Mouse (Mus musculus) MEL (cell line): ENCODE results near the gene D10Wsu102e.
"Not testable (repeated sequence)": the region's sequence is repeated elsewhere in the genome, so short reads cannot be mapped to it uniquely, and the experiment has no call there.

Source experiments
- CTCF ChIP-seq, 3 experiments: IDR thresholded peaks in 2 of 3; conservative IDR thresholded peaks in 1 of 3; 2 replicates each; pipeline ENCODE4 v1.5.1; 2011 to 2012; ENCODE audit warnings: low read length in 3 of 3, low read depth in 2 of 3, mild to moderate bottlenecking in 2 of 3, improper control_type of control experiment in 1 of 3, inconsistent platforms in 1 of 3, mixed read lengths in 1 of 3, moderate library complexity in 1 of 3; ENCODE audit not compliant: control insufficient read depth in 1 of 3, insufficient read depth in 1 of 3, poor library complexity in 1 of 3, severe bottlenecking in 1 of 3
- E2F4 ChIP-seq: IDR thresholded peaks from 2 replicates; pipeline ENCODE4 v1.6.1; 2011; ENCODE audit warnings: low read depth, low read length, improper control_type of control experiment, borderline replicate concordance
- ELF1 ChIP-seq: IDR thresholded peaks from 2 replicates; pipeline ENCODE4 v1.6.1; 2014; ENCODE audit warnings: low read depth, mild to moderate bottlenecking, inconsistent platforms, low read length, improper control_type of control experiment, moderate library complexity
- EP300 ChIP-seq, 2 experiments: IDR thresholded peaks; 2 replicates each; pipeline ENCODE4 v1.6.1; 2011; ENCODE audit warnings: improper control_type of control experiment in 2 of 2, low read length in 2 of 2, low read depth in 1 of 2, mild to moderate bottlenecking in 1 of 2
- MYC ChIP-seq: IDR thresholded peaks from 2 replicates; pipeline ENCODE4 v1.6.1; 2011; ENCODE audit warnings: low read depth, mild to moderate bottlenecking, low read length, improper control_type of control experiment, moderate library complexity
- TCF12 ChIP-seq: IDR thresholded peaks from 2 replicates; pipeline ENCODE4 v1.6.1; 2014; ENCODE audit warnings: low read depth, mild to moderate bottlenecking, inconsistent platforms, low read length, improper control_type of control experiment, moderate library complexity

DNA sequence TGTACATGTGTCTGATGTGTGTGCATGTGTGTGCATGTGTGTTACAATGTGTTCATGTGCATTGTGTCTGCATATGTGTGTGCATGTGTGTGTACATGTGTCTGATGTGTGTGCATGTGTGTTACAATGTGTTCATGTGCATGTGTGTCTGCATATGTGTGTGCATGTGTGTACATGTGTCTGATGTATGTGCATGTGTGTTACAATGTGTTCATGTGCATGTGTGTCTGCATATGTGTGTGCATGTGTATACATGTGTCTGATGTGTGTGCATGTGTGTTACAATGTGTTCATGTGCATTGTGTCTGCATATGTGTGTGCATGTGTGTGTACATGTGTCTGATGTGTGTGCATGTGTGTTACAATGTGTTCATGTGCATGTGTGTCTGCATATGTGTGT lies 164.2 kb downstream of the D10Wsu102e start:
- not testable (repeated sequence) for TF ChIP-seq ELF1; E2F4; CTCF (IDR thresholded peaks at IDR 0.05 in 2 of 3, conservative IDR thresholded peaks at IDR 0.05 in 1 of 3; ENCODE audit: control insufficient read depth in 1 of 3, insufficient read depth in 1 of 3, low read depth in 2 of 3, low read length in 3 of 3, poor library complexity in 1 of 3, severe bottlenecking in 1 of 3); EP300 (IDR thresholded peaks at IDR 0.05; ENCODE audit: low read depth in 1 of 2, low read length in 2 of 2); TCF12; MYC
